Mouse (Mus musculus) midbrain, embryonic 15.5 days (tissue): ENCODE results near the gene Mrpl48. TPM values are rescaled to one million over a fixed set of nuclear protein-coding genes. Genes with fewer than 3 reads are reported as not detected.

Experiments
- ATAC-seq: fragments of 200-750 bp; cut with Nextera tagmentation; replicated peaks from 2 replicates; pipeline ENCODE4 v1.8.0; 2017; ENCODE audit warnings: moderate TSS enrichment
- H3K27ac ChIP-seq: fragments of 300-500 bp; sonication (generic); 2 replicates; pipeline ENCODE4 v1.5.1; 2015; ENCODE audit warnings: mild to moderate bottlenecking, inconsistent platforms
- H3K27me3 ChIP-seq: fragments of 300-500 bp; sonication (generic); replicated peaks from 2 replicates; pipeline ENCODE4 v1.6.1; 2015; ENCODE audit warnings: inconsistent platforms
- H3K36me3 ChIP-seq: fragments of 300-500 bp; sonication (generic); replicated peaks from 2 replicates; pipeline ENCODE4 v1.6.1; 2015; ENCODE audit warnings: inconsistent platforms
- H3K4me1 ChIP-seq: fragments of 300-500 bp; sonication (generic); 2 replicates; pipeline ENCODE4 v1.6.1; 2015; ENCODE audit warnings: inconsistent platforms
- H3K4me2 ChIP-seq: fragments of 300-500 bp; sonication (generic); 2 replicates; pipeline ENCODE4 v1.6.1; 2015; ENCODE audit warnings: inconsistent platforms, mild to moderate bottlenecking, moderate library complexity
- H3K4me3 ChIP-seq: fragments of 300-500 bp; sonication (generic); 2 replicates; pipeline ENCODE4 v1.5.1; 2015; ENCODE audit warnings: mild to moderate bottlenecking, inconsistent platforms
- H3K9ac ChIP-seq: fragments of 300-500 bp; sonication (generic); 2 replicates; pipeline ENCODE4 v1.6.1; 2015; ENCODE audit warnings: mild to moderate bottlenecking, inconsistent platforms
- H3K9me3 ChIP-seq: fragments of 300-500 bp; sonication (generic); 2 replicates; pipeline ENCODE4 v1.6.1; 2016; ENCODE audit warnings: inconsistent platforms
- WGBS: fragments of 180-500 bp; shearing (Covaris S2); methylation state at CpG from one replicate; pipeline ENCODE4 v1.1.7; 2015; ENCODE audit warnings: mixed read lengths; 5-methylcytosine and 5-hydroxymethylcytosine counted together
- polyA plus RNA-seq: library from polyadenylated mRNA; unstranded; fragments of >200 nt; fragmentation: Nextera tagmentation; extraction: Ambion mirVana; gene quantifications from 2 replicates; pipeline ENCODE4 v1.2.1, GENCODE M21; 2015

Gene Mrpl48
- 79.0 and 80.2 TPM in 2 replicates for polyA plus RNA-seq

- peak within 1 kb of the TSS; percentile 61 for H3K4me2 ChIP-seq
- peaks cover 19% of the 10 kb centered on the region for H3K4me1 ChIP-seq
- no peaks in the 10 kb centered on the region for H3K9me3 ChIP-seq
- peak within 1 kb of the TSS; percentile 99 for H3K9ac ChIP-seq
- peak within 1 kb of the TSS; percentile 96 for H3K27ac ChIP-seq
- no peaks in the 10 kb centered on the region for H3K27me3 ChIP-seq
- H3K4me3 ChIP-seq: peak within 1 kb of the TSS; percentile 91
- under 1% methylated on average over 43 of the region's 43 CpGs for WGBS
- peak; percentile 35 for ATAC-seq
- no peaks in the 10 kb centered on the region for H3K36me3 ChIP-seq
Observed at GRCm38 (mm10) chr7:100608130-100608741, at the start of gene Mrpl48. Mrpl48 (minus strand) TSS chr7:100608301.

DNA sequence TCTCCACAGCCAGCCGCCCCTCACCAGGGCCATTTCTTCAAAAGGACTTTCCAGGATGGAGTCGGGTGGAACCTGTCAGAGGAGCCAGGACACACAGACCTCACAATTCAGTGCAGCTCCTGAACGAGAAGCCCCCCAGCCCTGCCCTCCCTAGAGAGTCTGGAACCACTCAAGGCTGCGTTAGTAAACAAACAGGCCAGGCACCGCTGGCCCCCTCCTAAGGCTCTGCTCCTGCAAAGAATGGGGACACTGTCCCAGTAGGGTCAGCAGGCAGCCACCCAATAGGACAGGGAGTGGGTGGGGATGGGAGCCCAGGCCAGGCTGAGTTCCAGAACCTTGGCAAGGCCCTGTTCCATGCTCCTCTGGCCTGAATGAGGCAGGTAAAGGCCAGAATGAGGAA, 48.6 kb upstream of the Mrpl48 start:
- Histone ChIP-seq H3K9ac (no peak overlapping the region), H3K9me3 (no peaks in the 10 kb centered on the region), H3K4me1 (peaks cover 7% of the 10 kb centered on the region; the same call in 1 of the 2 replicates), H3K27ac (no peak overlapping the region), H3K4me3 (no peak overlapping the region), H3K4me2 (no peak overlapping the region), H3K27me3 (no peaks in the 10 kb centered on the region), H3K36me3 (no peaks in the 10 kb centered on the region)
- 50% methylated on average over 5 of the region's 5 CpGs for WGBS
- ATAC-seq: no peak

- no peaks in the 10 kb centered on the region for H3K9me3 ChIP-seq
- H3K27me3 ChIP-seq: no peaks in the 10 kb centered on the region
- H3K4me3 ChIP-seq: no peak overlapping the region
- peak overlapping the region; percentile 56; the same call in 1 of the 2 replicates for H3K27ac ChIP-seq
- H3K4me1 ChIP-seq: peaks cover 7% of the 10 kb centered on the region; the same call in 1 of the 2 replicates
- H3K36me3 ChIP-seq: no peaks in the 10 kb centered on the region
- WGBS: 80% methylated on average over 8 of the region's 8 CpGs
- no peak for ATAC-seq
- H3K9ac ChIP-seq: no peak overlapping the region
- no peak overlapping the region for H3K4me2 ChIP-seq
Observed at GRCm38 (mm10) chr7:100654441-100654840, 46.3 kb upstream of the Mrpl48 start.

DNA sequence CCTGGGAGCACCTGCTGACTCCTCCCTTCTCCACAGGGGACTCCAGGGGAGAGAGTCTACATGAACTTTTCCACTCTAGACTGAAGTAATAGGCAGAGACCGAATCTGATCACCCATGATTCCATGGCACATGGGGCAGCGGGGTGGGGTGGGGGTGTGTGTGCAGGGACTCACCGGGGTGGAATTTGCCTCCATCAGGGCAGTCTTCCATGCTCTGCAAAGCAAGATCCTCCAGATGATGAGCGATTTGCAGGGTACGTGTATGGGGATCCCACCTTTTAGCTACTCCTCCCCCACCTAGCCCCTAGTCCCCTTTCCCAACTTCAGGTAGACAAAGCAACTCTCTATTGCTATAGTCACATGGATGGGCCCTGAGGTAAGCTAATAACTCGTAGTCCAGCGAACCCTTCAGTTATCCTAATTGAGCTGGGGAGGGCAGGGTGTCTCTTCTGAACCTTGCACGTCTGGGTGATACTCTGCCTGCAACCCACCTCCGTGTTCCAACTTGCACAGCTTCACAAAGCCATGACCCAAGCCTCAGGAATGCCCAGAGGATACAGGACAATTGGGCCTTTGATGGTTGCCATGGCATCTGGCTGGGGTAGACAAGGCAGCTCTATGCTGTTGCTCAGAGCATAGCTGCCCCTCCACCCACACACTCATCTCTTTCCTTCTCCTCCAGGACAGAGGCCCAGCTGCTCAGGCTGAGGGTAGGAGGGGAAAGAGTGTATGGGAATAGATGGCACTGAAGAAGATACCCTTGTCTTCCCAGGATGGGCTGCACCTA, 45.6 kb upstream of the Mrpl48 start:
- H3K4me1 ChIP-seq: peaks cover 7% of the 10 kb centered on the region; the same call in 1 of the 2 replicates
- 52% methylated on average over 9 of the region's 9 CpGs for WGBS
- H3K4me2 ChIP-seq: no peak overlapping the region
- H3K4me3 ChIP-seq: no peak overlapping the region
- peak overlapping the region; percentile 56; the same call in 1 of the 2 replicates for H3K27ac ChIP-seq
- ATAC-seq: peak; percentile 62
- no peaks in the 10 kb centered on the region for H3K36me3 ChIP-seq
- no peaks in the 10 kb centered on the region for H3K9me3 ChIP-seq
- no peaks in the 10 kb centered on the region for H3K27me3 ChIP-seq
- no peak overlapping the region for H3K9ac ChIP-seq

GRCm38 (mm10) chr7:100651011-100651410, 42.9 kb upstream of the Mrpl48 start:
- H3K36me3 ChIP-seq: no peaks in the 10 kb centered on the region
- H3K9me3 ChIP-seq: no peaks in the 10 kb centered on the region
- WGBS: 76% methylated on average over 4 of the region's 4 CpGs
- no peak overlapping the region for H3K4me2 ChIP-seq
- no peak for ATAC-seq
- no peak overlapping the region for H3K4me3 ChIP-seq
- no peak overlapping the region for H3K27ac ChIP-seq
- H3K9ac ChIP-seq: no peak overlapping the region
- no peaks in the 10 kb centered on the region for H3K27me3 ChIP-seq
- H3K4me1 ChIP-seq: peaks cover 4% of the 10 kb centered on the region; the same call in 1 of the 2 replicates

DNA sequence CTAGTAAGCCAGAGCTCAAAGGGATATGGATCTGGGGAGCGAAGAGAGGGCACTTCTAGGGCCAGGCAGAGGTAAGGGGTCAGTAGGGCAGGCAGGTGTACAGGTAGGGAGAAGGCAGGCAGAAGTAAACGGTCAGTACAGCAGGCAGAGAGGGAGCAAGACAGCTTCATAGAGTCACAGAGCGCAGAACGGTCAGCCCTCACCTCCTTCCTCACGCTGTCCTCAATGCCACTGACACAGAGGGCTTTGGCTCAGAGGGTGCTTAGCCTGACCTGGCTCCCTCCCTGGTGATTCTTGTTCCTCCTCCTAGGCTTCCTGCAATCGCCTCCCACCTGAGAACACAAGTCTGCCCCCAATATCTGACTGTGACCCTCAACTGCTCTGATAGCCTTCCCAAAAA, 42.3 kb upstream of the Mrpl48 start:
- H3K27me3 ChIP-seq: no peaks in the 10 kb centered on the region
- H3K36me3 ChIP-seq: no peaks in the 10 kb centered on the region
- no peak for ATAC-seq
- H3K4me1 ChIP-seq: peaks cover 4% of the 10 kb centered on the region; the same call in 1 of the 2 replicates
- H3K27ac ChIP-seq: no peak overlapping the region
- no peak overlapping the region for H3K9ac ChIP-seq
- 80% methylated on average over 6 of the region's 6 CpGs for WGBS
- no peak overlapping the region for H3K4me3 ChIP-seq
- no peaks in the 10 kb centered on the region for H3K9me3 ChIP-seq
- H3K4me2 ChIP-seq: no peak overlapping the region

- no peak for ATAC-seq
- Histone ChIP-seq H3K4me2 (no peak overlapping the region), H3K9me3 (no peaks in the 10 kb centered on the region), H3K27me3 (no peaks in the 10 kb centered on the region), H3K4me3 (no peak overlapping the region), H3K4me1 (peaks cover 4% of the 10 kb centered on the region; the same call in 1 of the 2 replicates), H3K9ac (no peak overlapping the region), H3K27ac (no peak overlapping the region), H3K36me3 (no peaks in the 10 kb centered on the region)
- 70% methylated on average over 8 of the region's 8 CpGs for WGBS
Observed at GRCm38 (mm10) chr7:100649826-100650225, 41.7 kb upstream of the Mrpl48 start.

GRCm38 (mm10) chr7:100649095-100649494, 41.0 kb upstream of the Mrpl48 start:
- 86% methylated on average over 4 of the region's 4 CpGs for WGBS
- H3K27ac ChIP-seq: no peak overlapping the region
- H3K4me3 ChIP-seq: no peak overlapping the region
- H3K27me3 ChIP-seq: no peaks in the 10 kb centered on the region
- ATAC-seq: no peak
- no peaks in the 10 kb centered on the region for H3K9me3 ChIP-seq
- no peaks in the 10 kb centered on the region for H3K36me3 ChIP-seq
- peaks cover under 1% of the 10 kb centered on the region; the same call in 1 of the 2 replicates for H3K4me1 ChIP-seq
- no peak overlapping the region for H3K9ac ChIP-seq
- H3K4me2 ChIP-seq: no peak overlapping the region

DNA sequence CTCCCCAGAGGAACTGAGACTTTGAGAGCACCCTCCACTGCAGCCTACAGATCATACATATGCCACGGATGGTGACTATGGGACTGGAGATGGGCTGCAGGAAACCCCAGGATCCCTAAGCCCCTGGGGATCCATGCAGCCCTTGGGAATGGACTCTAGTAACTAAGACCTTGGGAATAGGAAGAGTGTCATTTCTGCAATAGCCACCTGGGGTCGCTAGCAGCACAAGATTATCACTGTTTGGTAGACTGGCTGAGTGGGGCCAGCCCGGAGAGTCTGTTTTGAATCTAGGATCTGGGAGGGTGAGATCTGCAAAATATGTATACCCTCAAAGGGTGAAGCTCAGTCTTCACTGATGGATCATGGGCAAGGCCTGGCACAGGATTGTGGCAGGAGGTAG, 37.0 kb upstream of the Mrpl48 start:
- no peak overlapping the region for H3K4me2 ChIP-seq
- no peak overlapping the region for H3K9ac ChIP-seq
- no peak; the same call in 1 of the 2 replicates for ATAC-seq
- no peaks in the 10 kb centered on the region for H3K36me3 ChIP-seq
- no peaks in the 10 kb centered on the region for H3K27me3 ChIP-seq
- WGBS: 33% methylated on average over 3 of the region's 3 CpGs
- no peak overlapping the region for H3K27ac ChIP-seq
- no peaks in the 10 kb centered on the region for H3K9me3 ChIP-seq
- no peak overlapping the region for H3K4me3 ChIP-seq
- H3K4me1 ChIP-seq: no peaks in the 10 kb centered on the region

DNA sequence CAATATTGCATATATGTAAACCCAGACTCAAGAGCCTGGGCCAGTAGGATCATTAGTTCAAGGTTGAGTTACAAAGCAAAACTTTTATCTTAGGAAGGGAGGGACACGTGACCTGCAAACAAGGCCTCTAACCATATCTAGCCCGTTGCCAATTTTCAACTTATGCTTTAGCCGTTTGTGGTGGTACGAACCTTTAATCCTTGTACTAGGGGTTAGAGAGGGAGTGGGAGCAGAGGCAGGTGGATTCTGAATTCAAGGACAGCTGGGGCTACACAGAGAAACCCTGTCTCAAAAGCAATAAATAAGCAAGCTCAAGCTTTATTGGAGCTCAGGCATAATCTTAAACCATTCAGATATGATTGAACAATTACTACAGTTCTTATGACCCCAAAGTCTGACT, 34.3 kb upstream of the Mrpl48 start:
- Histone ChIP-seq H3K36me3 (no peaks in the 10 kb centered on the region), H3K9me3 (no peaks in the 10 kb centered on the region), H3K27me3 (no peaks in the 10 kb centered on the region), H3K4me1 (no peaks in the 10 kb centered on the region), H3K9ac (no peak overlapping the region), H3K4me3 (no peak overlapping the region), H3K4me2 (no peak overlapping the region), H3K27ac (no peak overlapping the region)
- no peak for ATAC-seq
- 95% methylated on average over 4 of the region's 4 CpGs for WGBS

DNA sequence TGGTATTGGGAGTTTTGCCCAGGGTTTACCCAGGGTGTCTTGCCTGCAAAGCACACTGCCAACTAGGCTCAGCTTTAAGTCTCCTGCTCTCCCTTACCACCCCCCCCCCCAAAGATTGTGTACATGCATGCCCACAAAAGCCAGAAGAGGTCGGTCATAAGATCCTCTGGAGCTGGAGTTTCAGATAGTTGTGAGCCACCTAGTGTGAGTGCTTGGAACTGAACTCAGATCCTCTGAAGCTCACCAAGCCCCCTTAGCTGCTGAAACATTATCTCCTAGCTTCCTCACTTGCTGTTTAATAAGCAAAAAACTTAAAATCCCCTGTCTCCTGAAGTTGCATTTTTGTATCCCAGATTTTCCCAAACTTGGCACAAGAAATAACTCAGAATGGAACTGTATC, 29.6 kb upstream of the Mrpl48 start:
- Histone ChIP-seq H3K4me2 (no peak overlapping the region), H3K4me3 (no peak overlapping the region), H3K36me3 (peaks cover 9% of the 10 kb centered on the region; the same call in 1 of the 2 replicates), H3K9ac (no peak overlapping the region), H3K27me3 (no peaks in the 10 kb centered on the region), H3K9me3 (no peaks in the 10 kb centered on the region), H3K4me1 (no peaks in the 10 kb centered on the region), H3K27ac (no peak overlapping the region)
- 4% methylated on average over 1 of the region's 1 CpGs for WGBS
- no peak for ATAC-seq

DNA sequence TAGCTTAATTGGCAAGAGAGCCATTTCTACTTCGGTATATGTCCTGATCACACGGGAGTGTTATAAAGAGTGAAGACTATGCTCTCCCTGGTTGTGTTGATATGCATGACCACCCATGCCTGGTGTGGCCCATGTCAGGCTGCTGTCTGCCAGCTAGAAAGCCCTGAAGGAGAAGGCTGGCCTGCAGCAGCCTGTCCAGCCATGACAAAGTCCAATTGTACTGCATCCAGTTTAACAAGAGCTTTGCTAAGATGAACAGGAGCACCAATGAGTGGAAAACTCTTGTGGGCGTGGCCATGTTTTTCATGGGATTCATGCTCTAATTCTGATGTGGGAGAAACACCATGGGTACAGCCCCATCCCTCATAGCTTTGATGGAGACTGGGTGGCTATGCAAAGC, 16.4 kb upstream of the Mrpl48 start:
- WGBS: 62% methylated on average over 3 of the region's 3 CpGs
- Histone ChIP-seq H3K4me3 (no peak overlapping the region), H3K9me3 (no peaks in the 10 kb centered on the region), H3K4me1 (no peaks in the 10 kb centered on the region), H3K36me3 (peaks cover under 1% of the 10 kb centered on the region; the same call in 1 of the 2 replicates), H3K27ac (no peak overlapping the region), H3K9ac (no peak overlapping the region), H3K4me2 (no peak overlapping the region), H3K27me3 (no peaks in the 10 kb centered on the region)
- no peak for ATAC-seq
